Mouse (Mus musculus): Measurements from ENCODE around the gene Map4k1. TPM values are rescaled to one million over a fixed set of nuclear protein-coding genes. Genes with fewer than 3 reads are reported as not detected.

The Map4k1 gene
- total and polyA plus RNA-seq, 3 experiments = 0.91 to 3.4 (median 1.1) TPM

DNA sequence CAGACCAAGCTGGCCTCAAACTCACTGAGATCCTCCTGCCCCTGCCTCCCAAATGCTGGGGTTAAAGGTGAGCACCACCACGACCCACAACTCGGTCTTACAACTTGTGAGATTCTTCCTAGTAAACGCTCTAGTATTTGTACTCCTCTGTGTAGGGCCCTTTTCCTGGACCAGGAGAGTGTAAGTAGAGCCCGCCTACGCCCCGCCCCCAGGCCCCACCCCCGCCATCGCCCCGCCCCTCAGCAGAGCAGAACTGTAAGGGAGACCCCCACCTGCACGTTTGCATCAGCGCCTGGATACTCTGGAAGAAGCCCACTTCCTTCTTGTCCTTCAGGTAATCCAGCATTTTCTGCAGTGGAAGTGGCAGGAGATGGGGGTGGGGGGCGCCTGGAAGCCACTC, 64.7 kb downstream of the Map4k1 start:
- intact Hi-C loops (cut with DNase I) = loop anchor here (10.0 kb wide), 1 partner anchor 478 kb away; no protein-coding TSS in a partner anchor
- Histone ChIP-seq H3K4me1 (ENCODE audit: control insufficient read depth, insufficient read depth, low read length) (no peaks in the 10 kb centered on the region), H3K79me2 (replicated peaks; ENCODE audit: control insufficient read depth, insufficient read depth, low read length) (no peaks in the 10 kb centered on the region), H3K4me3 (no peak overlapping the region), H3K27ac (no peak overlapping the region), H3K9ac (ENCODE audit: low read depth, low read length) (no peak overlapping the region), H3K27me3 (ENCODE audit: control insufficient read depth, insufficient read depth, low read length) (no peaks in the 10 kb centered on the region; the same call in 1 of the 2 replicates), H3K36me3 (ENCODE audit: control insufficient read depth, insufficient read depth, low read length) (no peaks in the 10 kb centered on the region)
- no peak for DNase-seq
- WGBS = 6% methylated on average over 11 of the region's 12 CpGs
- TF ChIP-seq CTCF (IDR thresholded peaks at IDR 0.05) (no peak), EP300 (IDR thresholded peaks at IDR 0.05; ENCODE audit: insufficient read depth, low read depth, low read length) (no peak), POLR2A (IDR thresholded peaks at IDR 0.05; ENCODE audit: insufficient read depth, low read depth, low read length) (no peak)

- intact Hi-C loops (cut with DNase I) = loop anchor here (10.0 kb wide), 1 partner anchor 477 kb away; no protein-coding TSS in a partner anchor
- no peaks in the 10 kb centered on the region; the same call in 1 of the 2 replicates for H3K27me3 ChIP-seq (ENCODE audit: control insufficient read depth, insufficient read depth, low read length)
Measured at GRCm38 (mm10) chr7:29048070-29048469, 66.2 kb downstream of the Map4k1 start.

GRCm38 (mm10) chr7:29048615-29049014, 66.8 kb downstream of the Map4k1 start:
- WGBS = 74% methylated on average over 11 of the region's 11 CpGs
- intact Hi-C loops (cut with DNase I) = loop anchor here (10.0 kb wide), 1 partner anchor 476 kb away; no protein-coding TSS in a partner anchor
- no peaks in the 10 kb centered on the region; the same call in 1 of the 2 replicates for H3K27me3 ChIP-seq (ENCODE audit: control insufficient read depth, insufficient read depth, low read length)

More at GRCm38 (mm10) chr7:29048070-29048469, 66.2 kb downstream of the Map4k1 start:
- no peak for TF ChIP-seq EP300 (IDR thresholded peaks at IDR 0.05; ENCODE audit: insufficient read depth, low read depth, low read length)
- peak; percentile 33 for TF ChIP-seq CTCF (IDR thresholded peaks at IDR 0.05)
- 79% methylated on average over 3 of the region's 3 CpGs for WGBS
- Histone ChIP-seq H3K9ac (ENCODE audit: low read depth, low read length) (no peak overlapping the region), H3K79me2 (replicated peaks; ENCODE audit: control insufficient read depth, insufficient read depth, low read length) (no peaks in the 10 kb centered on the region), H3K4me1 (ENCODE audit: control insufficient read depth, insufficient read depth, low read length) (no peaks in the 10 kb centered on the region), H3K36me3 (ENCODE audit: control insufficient read depth, insufficient read depth, low read length) (no peaks in the 10 kb centered on the region), H3K27ac (no peak overlapping the region), H3K4me3 (no peak overlapping the region)
- no peak for DNase-seq

DNA sequence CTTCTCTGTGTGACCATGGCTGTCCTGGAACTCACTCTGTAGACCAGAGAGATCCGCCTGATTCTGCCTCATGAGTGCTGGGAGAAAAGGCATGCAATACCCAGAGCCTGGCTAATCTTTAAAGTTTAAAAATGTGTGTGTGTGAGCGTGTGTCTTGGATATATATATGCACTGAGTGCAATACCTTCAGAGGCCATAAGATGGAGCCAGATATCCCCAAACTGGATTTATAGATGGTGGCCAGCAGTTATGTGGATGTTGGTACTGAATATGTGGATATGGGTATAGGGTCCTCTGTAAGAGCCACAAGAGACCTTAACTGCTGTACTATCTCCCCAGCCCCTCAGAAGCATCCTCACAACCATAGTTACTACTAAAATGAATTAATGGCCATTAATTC, 68.9 kb downstream of the Map4k1 start:
- no peaks in the 10 kb centered on the region for H3K79me2 ChIP-seq (replicated peaks; ENCODE audit: control insufficient read depth, insufficient read depth, low read length)
- WGBS = 32% methylated on average over 2 of the region's 2 CpGs
- TF ChIP-seq POLR2A (IDR thresholded peaks at IDR 0.05; ENCODE audit: insufficient read depth, low read depth, low read length) (no peak), EP300 (IDR thresholded peaks at IDR 0.05; ENCODE audit: insufficient read depth, low read depth, low read length) (no peak), CTCF (IDR thresholded peaks at IDR 0.05) (peak; percentile 69)
- no peak overlapping the region for H3K27ac ChIP-seq
- no peaks in the 10 kb centered on the region for H3K4me1 ChIP-seq (ENCODE audit: control insufficient read depth, insufficient read depth, low read length)
- H3K9ac ChIP-seq (ENCODE audit: low read depth, low read length) = no peak overlapping the region
- H3K27me3 ChIP-seq (ENCODE audit: control insufficient read depth, insufficient read depth, low read length) = no peaks in the 10 kb centered on the region
- intact Hi-C loops (cut with DNase I) = loop anchor here (2.0 kb wide), 1 partner anchor 246 kb away; no protein-coding TSS in a partner anchor
- H3K4me3 ChIP-seq = no peak overlapping the region
- H3K36me3 ChIP-seq (ENCODE audit: control insufficient read depth, insufficient read depth, low read length) = no peaks in the 10 kb centered on the region
- DNase-seq = no peak

More at GRCm38 (mm10) chr7:29048615-29049014, 66.8 kb downstream of the Map4k1 start:
- Histone ChIP-seq H3K27ac (no peak overlapping the region), H3K36me3 (ENCODE audit: control insufficient read depth, insufficient read depth, low read length) (no peaks in the 10 kb centered on the region), H3K9ac (ENCODE audit: low read depth, low read length) (no peak overlapping the region), H3K4me1 (ENCODE audit: control insufficient read depth, insufficient read depth, low read length) (no peaks in the 10 kb centered on the region), H3K4me3 (no peak overlapping the region), H3K79me2 (replicated peaks; ENCODE audit: control insufficient read depth, insufficient read depth, low read length) (no peaks in the 10 kb centered on the region)
- no peak for TF ChIP-seq POLR2A (IDR thresholded peaks at IDR 0.05; ENCODE audit: insufficient read depth, low read depth, low read length)
- TF ChIP-seq EP300 (IDR thresholded peaks at IDR 0.05; ENCODE audit: insufficient read depth, low read depth, low read length) = no peak
- no peak for TF ChIP-seq CTCF (IDR thresholded peaks at IDR 0.05)
- no peak for DNase-seq

- WGBS = 7% methylated on average over 19 of the region's 19 CpGs
- H3K4me3 ChIP-seq = no peak overlapping the region
- no peak overlapping the region for H3K27ac ChIP-seq
- H3K9ac ChIP-seq (ENCODE audit: low read depth, low read length) = no peak overlapping the region
- DNase-seq = no peak
- no peaks in the 10 kb centered on the region for H3K36me3 ChIP-seq (ENCODE audit: control insufficient read depth, insufficient read depth, low read length)
- H3K79me2 ChIP-seq (replicated peaks; ENCODE audit: control insufficient read depth, insufficient read depth, low read length) = no peaks in the 10 kb centered on the region
- intact Hi-C loops (cut with DNase I) = no loop called here
- no peaks in the 10 kb centered on the region for H3K4me1 ChIP-seq (ENCODE audit: control insufficient read depth, insufficient read depth, low read length)
- TF ChIP-seq POLR2A (IDR thresholded peaks at IDR 0.05; ENCODE audit: insufficient read depth, low read depth, low read length) (no peak), CTCF (IDR thresholded peaks at IDR 0.05) (no peak), EP300 (IDR thresholded peaks at IDR 0.05; ENCODE audit: insufficient read depth, low read depth, low read length) (no peak)
- no peaks in the 10 kb centered on the region for H3K27me3 ChIP-seq (ENCODE audit: control insufficient read depth, insufficient read depth, low read length)
Measured at GRCm38 (mm10) chr7:29052821-29053220, 71.0 kb downstream of the Map4k1 start.

Small RNAs within 50 kb of the gene (microRNA-seq; reads per million reads assigned to microRNA genes)
- gene Gm44408 = 0 reads per million in 2 experiments

Other genes with a start within 250 kb of the Map4k1 start
- 10 to 100 TPM; 47.8 to 57.3 TPM for gene Mrps12, start 240.2 kb upstream of the Map4k1 start, total RNA-seq (2021)
- gene Mrps12, start 240.2 kb upstream of the Map4k1 start, polyA plus RNA-seq (2012; rRNA removed) = 36.3 and 51.9 TPM in 2 replicates
- gene Sars2, start 240.1 kb upstream of the Map4k1 start, total RNA-seq (2021) = 10 to 100 TPM; 13.7 to 14.2 TPM
- gene Sars2, start 240.1 kb upstream of the Map4k1 start, polyA plus RNA-seq (2012; rRNA removed) = 18.5 and 20.2 TPM in 2 replicates
- not detected for gene Ccer2, start 225.9 kb upstream of the Map4k1 start, total RNA-seq (2021)
- not detected in 2 replicates for gene Ccer2, start 225.9 kb upstream of the Map4k1 start, polyA plus RNA-seq (2012; rRNA removed)
- 10 to 100 TPM; 78.8 to 92.3 TPM for gene Sirt2, start 215.3 kb upstream of the Map4k1 start, total RNA-seq (2021)
- gene Sirt2, start 215.3 kb upstream of the Map4k1 start, polyA plus RNA-seq (2012; rRNA removed) = 82.9 and 103 TPM in 2 replicates
- 10 to 100 TPM; 25.1 to 31.6 TPM for gene Nfkbib, start 214.5 kb upstream of the Map4k1 start, total RNA-seq (2021)
- 18.7 and 27.8 TPM in 2 replicates for gene Nfkbib, start 214.5 kb upstream of the Map4k1 start, polyA plus RNA-seq (2012; rRNA removed)
- gene Rinl, start 193.1 kb upstream of the Map4k1 start, total RNA-seq (2021) = 1 to 10 TPM; 1.3 to 2.0 TPM
- gene Rinl, start 193.1 kb upstream of the Map4k1 start, polyA plus RNA-seq (2012; rRNA removed) = 3.2 and 3.3 TPM in 2 replicates
- gene Hnrnpl, start 173.5 kb upstream of the Map4k1 start, total RNA-seq (2021) = 100 to 1,000 TPM; 192 to 206 TPM
- gene Hnrnpl, start 173.5 kb upstream of the Map4k1 start, polyA plus RNA-seq (2012; rRNA removed) = 208 and 348 TPM in 2 replicates
- 1,000 to 10,000 TPM; 1,826 to 2,229 TPM for gene Ech1, start 156.8 kb upstream of the Map4k1 start, total RNA-seq (2021)
- 2,087 and 2,697 TPM in 2 replicates for gene Ech1, start 156.8 kb upstream of the Map4k1 start, polyA plus RNA-seq (2012; rRNA removed)
- 10 to 100 TPM; 18.5 to 27.6 TPM for gene Lgals4, start 148.2 kb upstream of the Map4k1 start, total RNA-seq (2021)
- 63.6 and 121 TPM in 2 replicates for gene Lgals4, start 148.2 kb upstream of the Map4k1 start, polyA plus RNA-seq (2012; rRNA removed)
- under 1 TPM in 1 of 2 experiments, not detected in 1; 0.61 TPM for gene Lgals7, start 118.2 kb upstream of the Map4k1 start, total RNA-seq (2021)
- 1.6 and 4.0 TPM in 2 replicates for gene Lgals7, start 118.2 kb upstream of the Map4k1 start, polyA plus RNA-seq (2012; rRNA removed)
- gene Capn12, start 100.6 kb upstream of the Map4k1 start, total RNA-seq (2021) = under 1 TPM; 0.23 to 0.39 TPM
- 0.49 and 0.61 TPM in 2 replicates for gene Capn12, start 100.6 kb upstream of the Map4k1 start, polyA plus RNA-seq (2012; rRNA removed)
- 10 to 100 TPM; 66.1 to 85.7 TPM for gene Actn4, start 19.7 kb upstream of the Map4k1 start, total RNA-seq (2021)
- gene Actn4, start 19.7 kb upstream of the Map4k1 start, polyA plus RNA-seq (2012; rRNA removed) = 123 and 132 TPM in 2 replicates
- 100 to 1,000 TPM; 156 to 177 TPM for gene Eif3k, start 186 bp upstream of the Map4k1 start, total RNA-seq (2021)
- 221 and 283 TPM in 2 replicates for gene Eif3k, start 186 bp upstream of the Map4k1 start, polyA plus RNA-seq (2012; rRNA removed)
- under 1 TPM; 0.08 to 0.18 TPM for gene Ryr1, start 143.1 kb downstream of the Map4k1 start, total RNA-seq (2021)
- gene Ryr1, start 143.1 kb downstream of the Map4k1 start, polyA plus RNA-seq (2012; rRNA removed) = under 0.01 and 0.06 TPM in 2 replicates
- gene Rasgrp4, start 152.8 kb downstream of the Map4k1 start, total RNA-seq (2021) = 1 to 10 TPM; 1.4 TPM
- 2.2 and 3.6 TPM in 2 replicates for gene Rasgrp4, start 152.8 kb downstream of the Map4k1 start, polyA plus RNA-seq (2012; rRNA removed)
- gene Fam98c, start 174.2 kb downstream of the Map4k1 start, total RNA-seq (2021) = 10 to 100 TPM; 10.4 to 12.7 TPM
- 16.3 and 18.0 TPM in 2 replicates for gene Fam98c, start 174.2 kb downstream of the Map4k1 start, polyA plus RNA-seq (2012; rRNA removed)
- gene Ggn, start 188.2 kb downstream of the Map4k1 start, total RNA-seq (2021) = under 1 TPM; 0.18 to 0.29 TPM
- 0.35 and 0.43 TPM in 2 replicates for gene Ggn, start 188.2 kb downstream of the Map4k1 start, polyA plus RNA-seq (2012; rRNA removed)
- 1 to 10 TPM in 1 of 2 experiments, under 1 TPM in 1; 0.52 to 1.0 TPM for gene Spred3, start 188.4 kb downstream of the Map4k1 start, total RNA-seq (2021)
- 1.2 and 1.6 TPM in 2 replicates for gene Spred3, start 188.4 kb downstream of the Map4k1 start, polyA plus RNA-seq (2012; rRNA removed)
- 100 to 1,000 TPM; 103 to 116 TPM for gene Psmd8, start 198.7 kb downstream of the Map4k1 start, total RNA-seq (2021)
- 120 and 191 TPM in 2 replicates for gene Psmd8, start 198.7 kb downstream of the Map4k1 start, polyA plus RNA-seq (2012; rRNA removed)
- gene Catsperg1, start 232.0 kb downstream of the Map4k1 start, total RNA-seq (2021) = under 1 TPM; 0.30 to 0.34 TPM
- gene Catsperg1, start 232.0 kb downstream of the Map4k1 start, polyA plus RNA-seq (2012; rRNA removed) = 1.0 and 2.4 TPM in 2 replicates

All from heart, adult 2 months (tissue).